Mouse (Mus musculus) retina, embryonic 14.5 days (tissue): ENCODE results near the gene Magea3.
"Not testable (repeated sequence)": the region's sequence is repeated elsewhere in the genome, so short reads cannot be mapped to it uniquely, and the experiment has no call there.

ENCODE experiments used
- DNase-seq: peaks from one replicate; pipeline ENCODE4 v3.0.0-alpha.2; 2015; ENCODE audit warnings: low spot score

The Magea3 gene

DNA sequence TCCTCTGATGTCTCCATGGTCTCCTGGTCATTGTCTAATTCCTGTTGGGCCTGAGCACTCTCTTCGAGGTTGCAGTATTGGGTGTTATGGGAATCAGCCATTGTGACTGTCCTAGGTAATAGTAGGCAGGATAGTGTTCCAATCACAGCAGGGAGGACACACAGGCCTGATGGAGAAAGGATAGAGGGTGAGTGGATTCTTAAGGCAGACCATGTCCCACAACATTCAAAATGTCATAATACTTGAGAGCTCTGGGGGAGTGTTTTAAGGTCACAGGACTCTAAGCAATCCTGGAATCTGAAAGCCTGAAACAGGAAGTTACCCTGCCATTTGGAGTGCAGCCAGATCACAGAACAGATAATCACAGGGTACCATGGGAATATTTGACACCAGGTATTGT, at the start of gene Magea3:
Gene Magea3, minus strand, starts transcription at position 101 of the 400 bp plus-strand sequence.
- not testable (repeated sequence) for DNase-seq

GRCm38 (mm10) chrX:154995750-154996149, 46.4 kb upstream of the Magea3 start, which contains the start of gene Magea8:
Gene Magea8 (minus strand): TSS chrX:154995850.
- not testable (repeated sequence) for DNase-seq

GRCm38 (mm10) chrX:154935887-154936286, 13.4 kb downstream of the Magea3 start, which contains the start of gene Magea6:
Gene Magea6 (minus strand): TSS chrX:154935987.
- DNase-seq = not testable (repeated sequence)
